Mouse (Mus musculus) E14TG2a.4 (cell line): ENCODE data around the gene Rere.

Experiments
- H3K27me3 ChIP-seq: 2 replicates; pipeline ENCODE4 v1.6.1; 2014; ENCODE audit warnings: low read length, control low read depth; ENCODE audit not compliant: insufficient read depth
- H3K36me3 ChIP-seq: 2 replicates; pipeline ENCODE4 v1.6.1; 2014; ENCODE audit warnings: low read length, control low read depth; ENCODE audit not compliant: insufficient read depth
- H3K4me1 ChIP-seq: replicated peaks from 2 replicates; pipeline ENCODE4 v1.6.1; 2014; ENCODE audit warnings: low read depth, low read length, control low read depth
- H3K4me3 ChIP-seq: replicated peaks from 2 replicates; pipeline ENCODE4 v1.5.1; 2014; ENCODE audit warnings: mild to moderate bottlenecking, low read length
- H3K9me3 ChIP-seq: 2 replicates; pipeline ENCODE4 v1.6.1; 2014; ENCODE audit warnings: low read length, control low read depth
- CTCF ChIP-seq: conservative IDR thresholded peaks from 2 replicates; pipeline ENCODE4 v1.5.1; 2014; ENCODE audit warnings: low read length
- NANOG ChIP-seq: IDR thresholded peaks from 2 replicates; pipeline ENCODE4 v1.6.1; 2014; ENCODE audit warnings: borderline replicate concordance, low read length, mixed read lengths
- POU5F1 ChIP-seq: IDR thresholded peaks from 2 replicates; pipeline ENCODE4 v1.6.1; 2014; ENCODE audit warnings: low read length, borderline replicate concordance

Gene Rere

GRCm38 (mm10) chr4:150312646-150313045 is 31.2 kb downstream of the Rere start:
- Histone ChIP-seq H3K4me3 (no peak overlapping the region), H3K27me3 (no peaks in the 10 kb centered on the region), H3K9me3 (no peaks in the 10 kb centered on the region), H3K4me1 (peaks cover 56% of the 10 kb centered on the region), H3K36me3 (peaks cover 8% of the 10 kb centered on the region)
- no peak for TF ChIP-seq NANOG
- no peak for TF ChIP-seq CTCF
- TF ChIP-seq POU5F1: no peak

- TF ChIP-seq CTCF (no peak), NANOG (no peak), POU5F1 (no peak)
- H3K36me3 ChIP-seq: no peaks in the 10 kb centered on the region
- no peaks in the 10 kb centered on the region for H3K27me3 ChIP-seq
- H3K4me3 ChIP-seq: peak overlapping the region; percentile 57
- H3K4me1 ChIP-seq: peaks cover 36% of the 10 kb centered on the region
- no peaks in the 10 kb centered on the region for H3K9me3 ChIP-seq
These were observed 33.9 kb downstream of the Rere start for GRCm38 (mm10) chr4:150315301-150315700.

GRCm38 (mm10) chr4:150316546-150316945 is 35.1 kb downstream of the Rere start:
- no peaks in the 10 kb centered on the region for H3K36me3 ChIP-seq
- no peaks in the 10 kb centered on the region for H3K27me3 ChIP-seq
- no peak for TF ChIP-seq POU5F1
- TF ChIP-seq NANOG: no peak
- TF ChIP-seq CTCF: no peak
- no peaks in the 10 kb centered on the region for H3K9me3 ChIP-seq
- no peak overlapping the region for H3K4me3 ChIP-seq
- peaks cover 26% of the 10 kb centered on the region for H3K4me1 ChIP-seq

- TF ChIP-seq POU5F1 (no peak), CTCF (no peak), NANOG (no peak)
- no peaks in the 10 kb centered on the region for H3K27me3 ChIP-seq
- H3K4me1 ChIP-seq: peaks cover 28% of the 10 kb centered on the region; the same call in 1 of the 2 replicates
- H3K36me3 ChIP-seq: peaks cover 1% of the 10 kb centered on the region
- no peaks in the 10 kb centered on the region for H3K9me3 ChIP-seq
- no peak overlapping the region for H3K4me3 ChIP-seq
These were observed 43.8 kb downstream of the Rere start for GRCm38 (mm10) chr4:150325046-150325801.

GRCm38 (mm10) chr4:150326005-150326404 is 44.6 kb downstream of the Rere start:
- H3K9me3 ChIP-seq: no peaks in the 10 kb centered on the region
- TF ChIP-seq NANOG (no peak), POU5F1 (no peak), CTCF (no peak)
- H3K4me1 ChIP-seq: peaks cover 28% of the 10 kb centered on the region; the same call in 1 of the 2 replicates
- H3K36me3 ChIP-seq: peaks cover 4% of the 10 kb centered on the region
- H3K27me3 ChIP-seq: no peaks in the 10 kb centered on the region
- no peak overlapping the region for H3K4me3 ChIP-seq

GRCm38 (mm10) chr4:150327476-150327875 is 46.0 kb downstream of the Rere start:
- H3K27me3 ChIP-seq: no peaks in the 10 kb centered on the region
- peaks cover 4% of the 10 kb centered on the region for H3K36me3 ChIP-seq
- no peak overlapping the region for H3K4me3 ChIP-seq
- TF ChIP-seq CTCF (peak; percentile 69), NANOG (no peak)
- peaks cover 28% of the 10 kb centered on the region; the same call in 1 of the 2 replicates for H3K4me1 ChIP-seq
- H3K9me3 ChIP-seq: no peaks in the 10 kb centered on the region

- Histone ChIP-seq H3K4me1 (peaks cover 20% of the 10 kb centered on the region), H3K27me3 (no peaks in the 10 kb centered on the region), H3K36me3 (peaks cover 4% of the 10 kb centered on the region), H3K4me3 (no peak overlapping the region), H3K9me3 (no peaks in the 10 kb centered on the region)
- TF ChIP-seq NANOG (no peak), POU5F1 (no peak), CTCF (no peak)
These were observed 52.7 kb downstream of the Rere start for GRCm38 (mm10) chr4:150333927-150334682.

GRCm38 (mm10) chr4:150337260-150337659 is 55.8 kb downstream of the Rere start:
- no peaks in the 10 kb centered on the region for H3K9me3 ChIP-seq
- TF ChIP-seq NANOG (no peak), POU5F1 (no peak), CTCF (no peak)
- H3K27me3 ChIP-seq: no peaks in the 10 kb centered on the region
- no peaks in the 10 kb centered on the region for H3K36me3 ChIP-seq
- H3K4me1 ChIP-seq: peaks cover 39% of the 10 kb centered on the region
- H3K4me3 ChIP-seq: no peak overlapping the region
